Mouse (Mus musculus): ENCODE results near the gene Ythdf2.

Ythdf2 gene

DNA sequence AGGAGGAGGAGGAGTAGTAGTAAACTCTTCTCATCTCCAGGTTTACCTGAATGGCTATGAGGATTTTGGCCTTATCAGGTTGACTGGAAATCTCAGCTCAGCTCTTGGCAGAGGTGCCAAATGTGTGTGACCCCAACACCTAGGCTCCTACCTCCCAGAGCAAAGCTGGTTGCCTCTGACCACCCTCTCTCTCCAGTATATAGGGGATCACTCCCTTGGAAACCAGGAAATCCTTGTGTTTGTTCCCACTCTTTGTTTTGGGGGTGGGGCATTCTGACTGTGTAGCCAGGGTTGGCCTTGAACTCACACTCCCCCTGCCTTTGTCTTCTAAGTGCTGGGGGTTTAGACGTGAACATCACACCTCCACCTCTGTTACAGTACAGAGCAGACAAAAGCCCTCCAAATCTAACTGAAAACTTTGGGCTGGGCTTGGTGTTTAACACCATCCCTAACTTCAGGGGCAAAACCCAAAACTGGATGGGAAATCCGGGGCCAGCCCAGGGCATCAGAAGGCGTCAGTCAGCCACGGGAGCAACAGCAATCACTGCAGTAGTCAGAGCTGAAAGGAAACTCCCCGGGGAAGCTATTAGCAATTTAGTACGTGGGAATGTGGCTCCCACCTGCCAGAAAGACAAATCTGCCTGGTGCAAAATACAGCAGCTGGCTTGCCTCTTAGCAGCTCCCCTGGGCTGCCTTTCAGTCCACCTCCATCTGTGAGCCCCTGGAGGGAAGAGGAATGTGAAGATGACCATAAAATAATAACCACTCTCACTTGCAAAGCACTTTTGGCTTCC lies 57.0 kb downstream of the Ythdf2 start:
- DNase-seq (ENCODE audit: low read depth, low spot score): no peak

- DNase-seq (ENCODE audit: low read depth, low spot score): no peak
Measured at GRCm38 (mm10) chr4:132151673-132152072, 60.4 kb downstream of the Ythdf2 start.

DNA sequence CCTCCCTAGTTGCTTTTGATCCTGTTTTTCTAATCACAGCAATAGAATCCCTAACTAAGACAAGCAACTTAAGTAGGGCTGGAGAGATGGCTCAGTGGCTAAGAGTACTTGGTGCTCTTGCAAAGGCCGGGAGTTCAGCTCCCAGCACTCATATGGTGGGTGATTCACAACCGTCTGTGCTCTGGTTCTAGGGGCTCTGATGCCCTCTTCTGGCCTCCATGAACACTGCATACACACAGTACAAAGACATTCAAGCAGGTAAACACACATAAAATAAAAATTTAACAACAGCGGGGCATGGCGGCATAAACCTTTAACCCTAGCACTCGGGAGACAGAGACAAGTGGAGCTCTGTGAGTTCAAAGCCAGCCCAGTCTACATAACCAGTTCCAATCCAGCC lies 65.9 kb downstream of the Ythdf2 start:
- DNase-seq (ENCODE audit: low read depth, low spot score): no peak

- no peak for DNase-seq (ENCODE audit: low read depth, low spot score)
Measured at GRCm38 (mm10) chr4:132145092-132145491, 67.0 kb downstream of the Ythdf2 start.

- no peak for DNase-seq (ENCODE audit: low read depth, low spot score)
Measured at GRCm38 (mm10) chr4:132144080-132144841, 67.8 kb downstream of the Ythdf2 start, which contains the start of gene Oprd1. TSS of gene Oprd1 (minus strand) at chr4:132144486.

GRCm38 (mm10) chr4:132138640-132139039 lies 73.5 kb downstream of the Ythdf2 start:
- no peak for DNase-seq (ENCODE audit: low read depth, low spot score)

GRCm38 (mm10) chr4:132137013-132137412 lies 75.1 kb downstream of the Ythdf2 start:
- DNase-seq (ENCODE audit: low read depth, low spot score): no peak
